Mouse (Mus musculus) Muller cell, postnatal 12 days (primary cell): ENCODE measurements around the gene Gng7.
"Not testable (repeated sequence)": the region's sequence is repeated elsewhere in the genome, so short reads cannot be mapped to it uniquely, and the experiment has no call there.

Source experiments
- DNase-seq: peaks from one replicate; pipeline ENCODE4 v3.0.0-alpha.2; 2015; ENCODE audit errors: inconsistent ontology term

Gng7 gene

GRCm38 (mm10) chr10:81014393-81015384 is at the start of gene Gng7:
TSS of gene Gng7 (minus strand) at chr10:81014945.
- peak; percentile 97 for DNase-seq

GRCm38 (mm10) chr10:81064519-81064918 is 49.8 kb upstream of the Gng7 start:
- not testable (repeated sequence) for DNase-seq

GRCm38 (mm10) chr10:81062710-81063109 is 48.0 kb upstream of the Gng7 start:
- no peak for DNase-seq

GRCm38 (mm10) chr10:81059603-81060543 is 45.1 kb upstream of the Gng7 start, which contains the start of gene Sgta:
TSS of gene Sgta (minus strand) at chr10:81060181.
- peak; percentile 99 for DNase-seq

- no peak for DNase-seq
These were observed 44.2 kb upstream of the Gng7 start for GRCm38 (mm10) chr10:81058896-81059295.

- DNase-seq, result no peak
These were observed 42.8 kb upstream of the Gng7 start for GRCm38 (mm10) chr10:81057406-81058130.

- not testable (repeated sequence) for DNase-seq
These were observed 41.1 kb upstream of the Gng7 start for GRCm38 (mm10) chr10:81055802-81056340.

GRCm38 (mm10) chr10:81055169-81055568 is 40.4 kb upstream of the Gng7 start:
- no peak for DNase-seq

- no peak for DNase-seq
These were observed 37.8 kb upstream of the Gng7 start for GRCm38 (mm10) chr10:81052577-81052976.

- DNase-seq, result no peak
These were observed 36.4 kb upstream of the Gng7 start for GRCm38 (mm10) chr10:81051133-81051532.

GRCm38 (mm10) chr10:81050645-81051044 is 35.9 kb upstream of the Gng7 start:
- no peak for DNase-seq

GRCm38 (mm10) chr10:81045246-81045645 is 30.5 kb upstream of the Gng7 start:
- not testable (repeated sequence) for DNase-seq

- DNase-seq, result peak; percentile 38
These were observed 26.9 kb upstream of the Gng7 start for GRCm38 (mm10) chr10:81041458-81042175.

- DNase-seq, result peak; percentile 97
These were observed 22.3 kb upstream of the Gng7 start, which contains the start of gene Slc39a3 for GRCm38 (mm10) chr10:81036988-81037580. TSS of gene Slc39a3 (minus strand) at chr10:81037426.

- peak; percentile 13 for DNase-seq
These were observed 21.5 kb upstream of the Gng7 start for GRCm38 (mm10) chr10:81036251-81036650.

GRCm38 (mm10) chr10:81033586-81033985 is 18.8 kb upstream of the Gng7 start:
- DNase-seq, result no peak

GRCm38 (mm10) chr10:81029031-81029430 is 14.3 kb upstream of the Gng7 start:
- no peak for DNase-seq

- no peak for DNase-seq
These were observed 13.5 kb upstream of the Gng7 start for GRCm38 (mm10) chr10:81028219-81028618.

- peak; percentile 34 for DNase-seq
These were observed 12.6 kb upstream of the Gng7 start for GRCm38 (mm10) chr10:81027331-81027730.

GRCm38 (mm10) chr10:81026857-81027256 is 12.1 kb upstream of the Gng7 start:
- no peak for DNase-seq
